Mouse (Mus musculus) midbrain, embryonic 10.5 days (tissue): Measurements from ENCODE around the gene Meis1. TPM values are rescaled to one million over a fixed set of nuclear protein-coding genes. Genes with fewer than 3 reads are reported as not detected.

Source experiments
- DNase-seq: peaks from one replicate; pipeline ENCODE4 v3.0.0-alpha.2; 2017; ENCODE audit warnings: low spot score
- H3K27ac ChIP-seq: fragments of 300-500 bp; sonication (generic); replicated peaks from 2 replicates; pipeline ENCODE4 v1.5.1; 2016; ENCODE audit warnings: mild to moderate bottlenecking
- H3K27me3 ChIP-seq: fragments of 300-500 bp; sonication (generic); 2 replicates; pipeline ENCODE4 v1.6.1; 2016; ENCODE audit warnings: low read depth, mild to moderate bottlenecking; ENCODE audit not compliant: poor library complexity, severe bottlenecking
- H3K36me3 ChIP-seq: fragments of 300-500 bp; sonication (generic); 2 replicates; pipeline ENCODE4 v1.6.1; 2016; ENCODE audit warnings: mild to moderate bottlenecking, moderate library complexity
- H3K4me1 ChIP-seq: fragments of 300-500 bp; sonication (generic); 2 replicates; pipeline ENCODE4 v1.6.1; 2016
- H3K4me3 ChIP-seq: fragments of 300-500 bp; sonication (generic); 2 replicates; pipeline ENCODE4 v1.5.1; 2016; ENCODE audit warnings: mild to moderate bottlenecking, moderate library complexity
- H3K9me3 ChIP-seq: fragments of 300-500 bp; sonication (generic); replicated peaks from 2 replicates; pipeline ENCODE4 v1.6.1; 2016; ENCODE audit warnings: mild to moderate bottlenecking
- WGBS: fragments of 180-500 bp; shearing (Covaris S2); methylation state at CpG from one replicate; pipeline ENCODE4 v1.1.7; 2016; 5-methylcytosine and 5-hydroxymethylcytosine counted together
- polyA plus RNA-seq: library from polyadenylated mRNA; unstranded; fragments of >200 nt; fragmentation: Nextera tagmentation; extraction: Ambion mirVana; gene quantifications from 2 replicates; pipeline ENCODE4 v1.2.1, GENCODE M21; 2016

Gene Meis1
- polyA plus RNA-seq, 1 experiment from 2014 or later: 48.0 TPM

DNA sequence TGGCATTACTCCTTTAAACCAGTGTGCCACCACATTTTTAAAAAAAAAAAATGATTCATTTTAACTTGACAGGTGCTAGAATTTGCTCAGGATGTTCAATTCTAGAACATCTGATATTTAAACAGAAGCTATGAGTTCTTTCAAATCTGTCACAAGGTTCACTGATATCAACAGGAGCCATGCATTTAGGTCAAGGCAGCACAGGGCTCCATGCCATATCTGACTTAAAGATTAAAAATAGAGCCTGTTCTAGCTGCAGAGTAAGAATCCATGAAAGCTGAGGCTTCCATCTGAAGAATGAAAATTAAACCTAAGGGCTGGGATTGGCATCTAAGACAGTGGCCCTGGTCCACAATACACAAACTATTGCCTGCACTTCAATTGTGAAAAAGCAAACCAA lies 45.8 kb downstream of the Meis1 start:
- no peaks in the 10 kb centered on the region for H3K27me3 ChIP-seq
- no peak overlapping the region for H3K27ac ChIP-seq
- DNase-seq: no peak
- H3K36me3 ChIP-seq: peaks cover 30% of the 10 kb centered on the region
- H3K4me3 ChIP-seq: no peak overlapping the region
- peaks cover 11% of the 10 kb centered on the region for H3K4me1 ChIP-seq
- no peaks in the 10 kb centered on the region for H3K9me3 ChIP-seq

DNA sequence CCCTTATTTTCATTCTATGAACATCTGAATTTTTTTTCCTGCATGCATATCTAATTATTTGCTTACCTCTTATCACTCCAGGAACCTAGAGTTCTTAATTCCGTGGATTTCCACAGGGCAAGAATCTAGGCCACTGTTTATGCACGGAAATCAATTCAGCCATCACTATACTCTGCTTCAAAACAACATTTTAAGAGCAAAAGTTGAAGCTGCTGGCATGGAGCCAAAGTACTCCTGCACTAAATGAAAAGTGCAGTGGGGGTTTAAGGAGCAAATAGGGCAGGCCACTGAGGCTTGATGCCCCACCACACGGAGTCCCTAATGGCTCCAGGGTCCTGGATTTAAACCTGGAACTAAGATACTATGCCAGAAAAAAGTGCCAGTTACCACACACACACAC lies 47.2 kb downstream of the Meis1 start:
- Histone ChIP-seq H3K9me3 (no peaks in the 10 kb centered on the region), H3K4me1 (peaks cover 11% of the 10 kb centered on the region), H3K4me3 (no peak overlapping the region), H3K27me3 (no peaks in the 10 kb centered on the region), H3K27ac (no peak overlapping the region), H3K36me3 (peaks cover 27% of the 10 kb centered on the region)
- DNase-seq: no peak
- WGBS: 82% methylated on average over 3 of the region's 3 CpGs

DNA sequence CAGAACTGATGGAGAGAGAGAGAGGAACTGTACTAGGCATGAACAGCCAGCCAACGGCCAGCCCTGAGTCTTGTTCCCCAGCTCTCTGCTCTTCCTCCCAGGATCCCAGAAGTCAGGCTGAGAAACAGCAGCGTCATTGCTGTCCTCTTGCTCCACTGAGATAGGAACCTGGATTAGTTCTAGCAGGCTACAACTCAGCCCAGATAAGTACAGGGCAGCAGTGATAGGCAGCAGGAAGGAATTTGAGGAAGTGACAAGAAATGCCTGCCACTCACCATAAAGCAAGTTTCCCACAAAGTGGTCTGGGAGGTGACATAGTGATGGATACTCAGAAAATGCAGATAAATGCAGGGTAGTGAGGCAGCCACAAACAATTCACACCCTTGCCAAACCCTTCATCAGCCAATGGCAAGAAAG lies 48.9 kb downstream of the Meis1 start:
- DNase-seq: no peak
- no peak overlapping the region for H3K27ac ChIP-seq
- WGBS: 72% methylated on average over 2 of the region's 2 CpGs
- peaks cover 16% of the 10 kb centered on the region for H3K36me3 ChIP-seq
- no peaks in the 10 kb centered on the region for H3K9me3 ChIP-seq
- no peaks in the 10 kb centered on the region for H3K27me3 ChIP-seq
- no peak overlapping the region for H3K4me3 ChIP-seq
- H3K4me1 ChIP-seq: peaks cover 20% of the 10 kb centered on the region

DNA sequence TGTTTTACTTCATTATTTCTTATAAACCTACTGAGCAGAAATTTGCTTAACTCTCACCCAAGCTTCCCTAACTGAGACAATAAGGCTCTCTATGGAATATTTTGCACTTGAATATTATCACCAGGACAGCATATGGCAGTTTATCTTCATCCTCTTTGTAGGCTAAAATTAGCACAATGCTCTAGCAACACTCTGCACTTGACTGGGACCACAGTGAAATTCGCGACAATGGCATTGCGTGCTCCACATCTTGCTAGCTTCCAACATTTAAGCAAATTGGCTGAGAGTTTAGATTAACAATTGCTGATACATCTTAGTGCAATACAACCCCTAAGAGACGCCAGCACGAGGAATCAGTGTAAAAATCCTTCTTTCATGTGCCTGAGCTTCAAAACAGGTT lies 54.4 kb downstream of the Meis1 start:
- no peak overlapping the region for H3K27ac ChIP-seq

DNA sequence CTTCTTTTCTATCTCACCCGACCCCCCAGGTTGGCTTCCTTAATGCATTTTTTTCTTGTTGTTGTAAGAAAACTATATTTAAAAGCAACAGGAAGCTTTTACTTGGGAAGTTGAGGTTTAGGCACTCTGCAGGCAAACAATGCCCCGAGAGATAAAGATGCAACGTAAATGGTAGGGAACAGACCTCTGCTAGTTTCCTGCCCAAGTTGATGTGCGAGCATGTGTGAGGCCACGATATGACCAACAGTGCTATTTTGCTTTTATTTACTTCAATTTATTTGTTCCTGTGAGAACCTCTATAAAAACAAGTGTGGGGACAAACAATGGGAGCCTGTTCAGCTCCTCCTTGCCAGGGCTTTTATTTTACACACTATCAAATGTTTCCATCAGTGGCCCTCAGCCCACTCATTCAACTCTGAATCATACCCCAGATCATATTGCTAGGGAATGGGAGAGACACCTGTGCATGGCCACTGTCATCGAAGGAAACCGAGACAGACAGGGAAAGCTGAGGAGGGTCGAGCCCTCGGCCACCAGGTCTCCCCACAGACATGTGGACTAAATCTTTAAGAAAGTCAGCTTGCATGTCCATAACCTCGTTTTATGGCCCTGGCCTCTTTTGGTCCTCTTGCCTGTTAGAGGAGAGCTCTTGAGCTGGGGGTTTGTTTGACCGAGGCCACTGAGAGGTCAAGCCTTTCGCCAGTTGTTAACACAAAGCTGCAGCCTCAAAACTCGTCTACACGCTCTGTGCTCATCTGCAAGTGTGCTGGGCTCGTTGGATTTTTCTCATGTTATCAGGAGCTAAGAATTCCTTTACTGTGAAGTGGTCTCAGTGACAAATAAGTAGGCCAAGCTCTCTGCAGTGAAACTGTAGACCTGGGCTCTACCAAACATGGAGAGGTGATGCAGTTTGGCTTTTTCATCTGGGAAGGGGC lies 55.3 kb downstream of the Meis1 start:
- WGBS: 63% methylated on average over 15 of the region's 15 CpGs
- Histone ChIP-seq H3K36me3 (peaks cover 4% of the 10 kb centered on the region; the same call in 1 of the 2 replicates), H3K9me3 (no peaks in the 10 kb centered on the region), H3K4me1 (peaks cover 33% of the 10 kb centered on the region), H3K4me3 (no peak overlapping the region), H3K27ac (no peak overlapping the region), H3K27me3 (no peaks in the 10 kb centered on the region)
- no peak for DNase-seq

More for the DNA sequence above, 54.4 kb downstream of the Meis1 start:
- Histone ChIP-seq H3K9me3 (no peaks in the 10 kb centered on the region), H3K4me1 (peaks cover 33% of the 10 kb centered on the region), H3K4me3 (no peak overlapping the region), H3K36me3 (peaks cover 11% of the 10 kb centered on the region), H3K27me3 (no peaks in the 10 kb centered on the region)
- 90% methylated on average over 5 of the region's 5 CpGs for WGBS
- no peak for DNase-seq

DNA sequence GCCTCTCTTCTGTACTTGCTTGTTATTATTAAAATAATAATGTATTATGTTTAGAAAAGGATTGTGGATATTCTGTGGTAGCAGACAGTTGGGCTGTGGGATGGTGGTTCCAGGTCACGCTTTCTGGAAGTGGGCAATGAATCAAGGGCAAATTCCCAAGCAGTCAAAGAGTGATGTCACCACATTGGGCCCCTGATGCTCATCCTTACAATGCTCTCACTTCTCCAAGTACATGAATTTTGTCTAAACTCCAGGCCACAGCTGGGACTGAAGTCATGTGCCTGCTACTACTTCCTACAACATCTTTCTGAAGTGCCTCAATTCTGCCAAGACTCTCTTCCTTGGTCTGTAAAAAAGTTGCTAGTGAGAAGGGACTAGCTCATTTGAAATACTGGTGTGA lies 59.3 kb downstream of the Meis1 start:
- no peak overlapping the region for H3K27ac ChIP-seq
- no peaks in the 10 kb centered on the region for H3K27me3 ChIP-seq
- H3K4me1 ChIP-seq: peaks cover 51% of the 10 kb centered on the region
- no peaks in the 10 kb centered on the region for H3K9me3 ChIP-seq
- WGBS: 92% methylated on average over 1 of the region's 1 CpGs
- no peak for DNase-seq
- no peaks in the 10 kb centered on the region for H3K36me3 ChIP-seq
- H3K4me3 ChIP-seq: no peak overlapping the region

DNA sequence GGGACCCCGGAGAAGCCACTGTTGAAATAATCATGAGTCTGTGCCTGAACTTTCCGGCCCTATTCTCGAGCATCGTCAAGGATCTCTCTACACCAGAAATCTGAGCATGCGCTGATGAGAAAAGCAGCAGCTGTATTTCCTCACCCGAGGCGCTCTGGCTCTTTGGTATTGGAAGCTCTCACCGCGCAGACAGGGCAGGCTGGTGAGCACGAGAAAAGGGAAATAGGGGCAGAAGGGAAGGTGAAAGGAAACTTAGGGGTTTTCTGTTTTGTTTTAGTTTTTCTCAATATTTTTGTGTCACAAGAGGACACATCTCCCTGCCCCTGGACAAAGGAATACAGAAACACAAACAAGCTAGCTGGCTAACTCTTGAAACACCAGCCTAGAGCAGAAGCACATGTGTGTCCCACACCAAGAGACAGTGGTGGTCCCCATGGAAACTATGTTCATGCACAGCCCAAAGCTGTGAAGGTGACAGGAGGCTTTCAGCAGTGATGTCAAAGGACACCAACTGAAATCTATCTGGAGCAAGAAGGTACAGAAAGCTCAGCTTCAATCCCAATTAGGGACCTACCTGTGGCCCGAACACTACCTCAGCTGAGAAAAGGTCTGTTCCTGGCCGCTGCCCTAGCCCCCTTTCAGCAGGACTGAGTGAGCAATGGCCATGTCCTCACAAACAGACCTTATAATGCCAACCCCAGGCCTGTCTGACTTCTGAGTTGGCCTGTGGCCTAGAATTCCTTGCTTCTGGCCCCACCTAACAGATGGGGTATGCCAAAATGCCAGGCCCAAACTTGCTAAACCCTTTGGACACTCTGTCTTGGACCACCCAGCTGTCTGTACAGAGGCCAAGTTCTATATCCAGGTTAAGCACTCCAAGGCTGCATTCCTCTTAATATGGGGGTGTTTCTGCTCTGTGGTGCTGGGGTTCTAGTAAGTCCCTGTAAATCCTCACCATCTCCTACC lies 60.7 kb downstream of the Meis1 start:
- peak overlapping the region; percentile 19; the same call in 1 of the 2 replicates for H3K27ac ChIP-seq
- H3K27me3 ChIP-seq: no peaks in the 10 kb centered on the region
- H3K36me3 ChIP-seq: no peaks in the 10 kb centered on the region
- no peaks in the 10 kb centered on the region for H3K9me3 ChIP-seq
- DNase-seq: no peak
- H3K4me3 ChIP-seq: no peak overlapping the region
- H3K4me1 ChIP-seq: peaks cover 42% of the 10 kb centered on the region
- 66% methylated on average over 12 of the region's 12 CpGs for WGBS

DNA sequence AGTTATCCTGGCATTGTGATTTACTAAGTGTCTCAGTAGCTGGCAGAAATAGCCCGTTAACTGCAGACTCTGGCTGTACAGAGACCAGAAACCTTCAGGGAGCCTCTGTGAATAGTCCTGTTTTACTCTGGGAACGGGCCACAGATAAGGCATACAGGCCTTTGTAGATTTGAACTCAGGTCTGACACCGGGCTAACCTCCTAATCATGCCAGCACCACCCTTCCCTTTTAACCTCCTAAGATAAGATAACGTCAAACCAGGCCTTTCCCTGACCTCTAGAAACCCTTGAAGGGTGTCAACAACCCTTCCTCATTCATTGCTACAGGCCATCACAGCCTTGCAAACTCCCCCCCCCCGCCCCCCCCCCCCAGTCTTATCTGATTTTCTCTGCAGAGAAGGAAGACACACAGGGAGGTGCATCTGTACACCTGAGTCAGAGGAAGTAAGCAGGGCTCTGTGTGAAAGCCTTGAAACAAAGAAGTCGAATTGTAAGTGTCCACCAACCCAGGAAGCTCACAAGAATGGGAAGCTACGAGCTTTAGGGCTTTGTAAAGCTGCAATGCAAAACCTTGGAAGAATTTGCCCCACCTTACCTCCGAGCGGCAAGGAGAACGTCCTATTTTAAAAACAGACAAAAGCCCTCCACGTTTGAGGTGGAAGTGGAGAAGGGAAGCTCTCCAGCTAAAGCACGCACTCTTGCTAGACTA lies 61.5 kb downstream of the Meis1 start:
- H3K4me1 ChIP-seq: peaks cover 37% of the 10 kb centered on the region
- H3K4me3 ChIP-seq: no peak overlapping the region
- H3K9me3 ChIP-seq: no peaks in the 10 kb centered on the region
- WGBS: 49% methylated on average over 12 of the region's 12 CpGs
- DNase-seq: no peak
- no peaks in the 10 kb centered on the region for H3K27me3 ChIP-seq
- H3K27ac ChIP-seq: peak overlapping the region; percentile 19; the same call in 1 of the 2 replicates
- no peaks in the 10 kb centered on the region for H3K36me3 ChIP-seq

DNA sequence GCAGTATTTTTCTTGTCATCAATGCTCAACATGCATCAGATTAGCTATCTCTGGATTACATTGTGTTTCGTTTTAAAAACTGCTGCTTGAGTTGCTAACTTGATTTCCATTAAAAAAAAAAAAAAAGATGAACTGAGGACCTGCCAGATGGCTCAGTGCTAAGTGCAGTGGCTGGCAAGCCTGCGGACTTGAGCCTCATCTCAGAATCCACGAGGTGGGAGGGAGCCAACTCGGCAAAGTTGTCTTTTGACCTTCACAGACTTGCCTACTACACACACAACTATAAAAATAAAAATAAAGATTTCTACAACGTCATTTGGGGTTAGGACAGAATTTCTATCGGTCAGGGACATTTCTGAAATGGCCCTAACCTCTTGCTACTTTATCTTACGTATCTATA lies 62.8 kb downstream of the Meis1 start:
- Histone ChIP-seq H3K4me1 (peaks cover 37% of the 10 kb centered on the region), H3K9me3 (no peaks in the 10 kb centered on the region), H3K36me3 (no peaks in the 10 kb centered on the region), H3K27me3 (no peaks in the 10 kb centered on the region), H3K27ac (no peak overlapping the region), H3K4me3 (no peak overlapping the region)
- 83% methylated on average over 7 of the region's 7 CpGs for WGBS
- DNase-seq: no peak

DNA sequence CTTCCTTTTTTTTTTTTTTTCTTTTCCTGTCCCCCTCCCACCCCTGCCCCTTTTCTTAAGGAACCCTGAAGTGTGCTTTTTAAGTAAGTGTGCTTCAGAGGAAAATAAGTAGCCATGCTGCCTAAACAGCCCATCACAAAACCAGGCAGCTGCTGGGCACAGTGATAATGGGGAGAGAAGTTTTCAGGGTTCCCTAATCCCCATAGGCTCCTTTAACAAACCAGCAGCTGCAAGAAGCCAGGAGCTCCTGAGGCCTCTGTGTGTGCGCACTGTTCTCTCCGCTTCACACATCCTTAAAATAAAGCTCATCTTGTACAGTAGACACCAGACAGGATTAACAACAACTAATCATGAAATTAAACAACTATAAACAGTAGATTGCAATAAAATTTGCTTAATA lies 63.9 kb downstream of the Meis1 start:
- DNase-seq: no peak
- H3K36me3 ChIP-seq: no peaks in the 10 kb centered on the region
- 69% methylated on average over 2 of the region's 2 CpGs for WGBS
- H3K27me3 ChIP-seq: no peaks in the 10 kb centered on the region
- H3K9me3 ChIP-seq: no peaks in the 10 kb centered on the region
- peaks cover 37% of the 10 kb centered on the region for H3K4me1 ChIP-seq
- no peak overlapping the region for H3K4me3 ChIP-seq
- 0 out of 2 replicates have a peak overlapping the region, but pooled peaks have one; percentile 9 for H3K27ac ChIP-seq

DNA sequence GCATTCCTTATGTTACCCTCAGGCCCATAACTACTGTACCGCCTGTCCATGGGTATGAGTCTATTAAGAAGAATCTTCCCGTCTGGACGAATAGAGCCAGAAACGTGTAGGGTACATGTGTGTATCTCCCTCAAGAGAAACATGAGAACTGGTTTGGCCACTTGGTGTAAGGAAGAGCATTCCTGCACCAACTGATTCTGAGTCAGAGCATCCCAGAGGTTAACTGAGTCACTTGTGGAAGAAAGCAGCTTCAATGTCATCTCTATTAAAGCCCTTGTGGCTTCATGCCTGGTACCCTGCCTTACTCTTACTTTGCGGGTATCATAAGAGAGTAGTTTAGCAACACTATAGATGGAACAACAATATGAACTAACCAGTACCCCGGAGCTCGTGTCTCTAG lies 64.9 kb downstream of the Meis1 start:
- Histone ChIP-seq H3K27ac (no peak overlapping the region), H3K4me3 (no peak overlapping the region), H3K9me3 (no peaks in the 10 kb centered on the region), H3K36me3 (peaks cover 5% of the 10 kb centered on the region; the same call in 1 of the 2 replicates), H3K27me3 (no peaks in the 10 kb centered on the region), H3K4me1 (peaks cover 37% of the 10 kb centered on the region)
- WGBS: 91% methylated on average over 7 of the region's 7 CpGs
- DNase-seq: no peak

DNA sequence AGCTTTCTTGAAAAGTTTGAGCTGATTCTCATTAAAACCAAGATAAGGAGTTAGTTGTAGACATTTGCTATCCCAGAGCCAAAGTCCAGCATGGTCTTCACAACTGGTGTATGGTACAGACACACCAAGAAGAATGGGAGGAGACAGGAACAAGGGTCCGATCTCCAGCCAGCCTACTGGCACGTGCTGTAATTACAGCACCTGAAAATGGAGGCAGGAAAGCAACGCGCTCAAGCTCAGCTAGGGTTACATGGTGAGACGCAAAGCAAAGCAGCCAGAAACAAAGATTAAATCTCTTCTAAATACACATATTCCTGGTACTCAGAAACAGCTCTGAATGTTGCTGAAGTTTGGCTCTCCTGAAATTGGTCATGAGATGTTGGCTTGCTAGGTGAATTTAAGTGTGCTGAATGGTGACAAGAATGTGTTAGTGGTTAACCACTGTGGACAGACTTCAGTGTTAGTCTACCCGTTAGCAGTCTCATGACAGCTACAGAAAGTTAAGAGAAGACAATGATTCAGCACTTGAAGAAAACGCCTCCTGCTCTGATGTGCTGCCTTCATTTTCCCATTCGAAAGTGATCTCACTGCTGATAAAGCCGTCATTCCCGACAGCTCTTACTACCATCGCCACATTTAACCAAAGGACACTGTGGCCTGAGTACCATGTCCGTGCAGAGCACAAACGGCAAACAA lies 70.0 kb downstream of the Meis1 start:
- peaks cover 9% of the 10 kb centered on the region; the same call in 1 of the 2 replicates for H3K36me3 ChIP-seq
- no peak for DNase-seq
- H3K9me3 ChIP-seq: no peaks in the 10 kb centered on the region
- no peaks in the 10 kb centered on the region for H3K27me3 ChIP-seq
- 88% methylated on average over 13 of the region's 13 CpGs for WGBS
- H3K4me3 ChIP-seq: no peak overlapping the region
- H3K4me1 ChIP-seq: peaks cover 33% of the 10 kb centered on the region
- no peak overlapping the region for H3K27ac ChIP-seq
